Mouse (Mus musculus) bone marrow, adult 2 months (tissue): ENCODE measurements around the gene Ufc1.

ENCODE experiments used
- CTCF ChIP-seq: fragments of 200-500 bp; IDR thresholded peaks from 2 replicates; pipeline ENCODE4 v1.5.1; 2011; ENCODE audit warnings: low read length, control low read depth; ENCODE audit not compliant: control insufficient read depth, insufficient read depth
- POLR2A ChIP-seq: fragments of 200-500 bp; IDR thresholded peaks from 2 replicates; pipeline ENCODE4 v1.6.1; 2011; ENCODE audit warnings: low read depth, mild to moderate bottlenecking, control low read depth, low read length, borderline replicate concordance; ENCODE audit not compliant: control insufficient read depth

- TF ChIP-seq POLR2A (no peak), CTCF (no peak)
Measured at GRCm38 (mm10) chr1:171248386-171249226, 46.2 kb downstream of the Ufc1 start.
